Mouse (Mus musculus) intestine, postnatal 0 days (tissue): ENCODE data around the gene Uqcr10. TPM values are rescaled to one million over a fixed set of nuclear protein-coding genes. Genes with fewer than 3 reads are reported as not detected.
"Not testable (repeated sequence)": the region's sequence is repeated elsewhere in the genome, so short reads cannot be mapped to it uniquely, and the experiment has no call there.

ENCODE experiments used
- ATAC-seq: fragments of 200-750 bp; cut with Nextera tagmentation; 2 replicates; pipeline ENCODE4 v1.8.0; 2017; ENCODE audit warnings: mild to moderate bottlenecking, moderate TSS enrichment, moderate library complexity
- H3K27ac ChIP-seq: fragments of 300-500 bp; sonication (generic); 2 replicates; pipeline ENCODE4 v1.5.1; 2014; ENCODE audit warnings: mild to moderate bottlenecking, low read depth, low read length, moderate library complexity
- H3K27me3 ChIP-seq: fragments of 300-500 bp; sonication (generic); replicated peaks from 2 replicates; pipeline ENCODE4 v1.6.1; 2014; ENCODE audit warnings: low read length, mixed read lengths; ENCODE audit not compliant: control insufficient read depth, insufficient read depth
- H3K36me3 ChIP-seq: fragments of 300-500 bp; sonication (generic); 2 replicates; pipeline ENCODE4 v1.6.1; 2014; ENCODE audit warnings: mild to moderate bottlenecking, moderate library complexity; ENCODE audit not compliant: control insufficient read depth, insufficient read depth
- H3K4me1 ChIP-seq: fragments of 300-500 bp; sonication (generic); replicated peaks from 2 replicates; pipeline ENCODE4 v1.6.1; 2014; ENCODE audit warnings: antibody characterized with exemption, low read length, mixed read lengths; ENCODE audit not compliant: control insufficient read depth, insufficient read depth
- H3K4me2 ChIP-seq: fragments of 300-500 bp; sonication (generic); replicated peaks from 2 replicates; pipeline ENCODE4 v1.6.1; 2014; ENCODE audit warnings: low read depth, mild to moderate bottlenecking, moderate library complexity
- H3K4me3 ChIP-seq: fragments of 300-500 bp; sonication (generic); 2 replicates; pipeline ENCODE4 v1.5.1; 2014; ENCODE audit warnings: low read depth, low read length
- H3K9ac ChIP-seq: fragments of 300-500 bp; sonication (generic); 2 replicates; pipeline ENCODE4 v1.6.1; 2014; ENCODE audit warnings: mild to moderate bottlenecking, low read depth, low read length
- H3K9me3 ChIP-seq: fragments of 300-500 bp; sonication (generic); 2 replicates; pipeline ENCODE4 v1.6.1; 2016; ENCODE audit warnings: mixed run types; ENCODE audit not compliant: control insufficient read depth
- CTCF ChIP-seq: sonication (generic); IDR thresholded peaks from 2 replicates; pipeline ENCODE4 v1.5.1; 2016; ENCODE audit warnings: low read depth, mild to moderate bottlenecking, control low read depth, antibody characterized with exemption, moderate library complexity
- WGBS: fragments of 180-500 bp; shearing (Covaris S2); extraction: QIAGEN DNeasy Blood & Tissue Kit; methylation state at CpG from one replicate; pipeline ENCODE4 v1.1.7; 2014; 5-methylcytosine and 5-hydroxymethylcytosine counted together
- polyA plus RNA-seq: library from polyadenylated mRNA; unstranded; fragments of >200 nt; fragmentation: Nextera tagmentation; extraction: Ambion mirVana; gene quantifications from 2 replicates; pipeline ENCODE4 v1.2.1, GENCODE M21; 2015

Gene Uqcr10
- polyA plus RNA-seq, 1 experiment from 2014 or later = 1,847 TPM

GRCm38 (mm10) chr11:4712822-4713221, 8.7 kb upstream of the Uqcr10 start:
- Histone ChIP-seq H3K9ac (no peak overlapping the region), H3K4me1 (no peaks in the 10 kb centered on the region), H3K27me3 (no peaks in the 10 kb centered on the region), H3K4me3 (no peak overlapping the region), H3K27ac (no peak overlapping the region), H3K36me3 (no peaks in the 10 kb centered on the region), H3K4me2 (no peak overlapping the region), H3K9me3 (no peaks in the 10 kb centered on the region)
- no peak for ATAC-seq
- no peak for TF ChIP-seq CTCF

GRCm38 (mm10) chr11:4710188-4710587, 6.0 kb upstream of the Uqcr10 start:
- H3K9ac ChIP-seq, H3K4me2 ChIP-seq, H3K27me3 ChIP-seq, H3K27ac ChIP-seq, H3K9me3 ChIP-seq, H3K4me3 ChIP-seq, H3K4me1 ChIP-seq, ATAC-seq, H3K36me3 ChIP-seq: not testable (repeated sequence)
- WGBS = 67% methylated on average over 4 of the region's 4 CpGs

- Histone ChIP-seq H3K4me1 (0 out of 2 replicates have a peak, but pooled peaks cover 4% of the 10 kb centered on the region), H3K36me3 (peaks cover 14% of the 10 kb centered on the region), H3K4me3 (peak overlapping the region; percentile 84), H3K9ac (peak overlapping the region; percentile 82), H3K4me2 (peak overlapping the region; percentile 86), H3K9me3 (no peaks in the 10 kb centered on the region), H3K27me3 (no peaks in the 10 kb centered on the region), H3K27ac (0 out of 2 replicates have a peak overlapping the region, but pooled peaks have one; percentile 36)
- no peak for TF ChIP-seq CTCF
- ATAC-seq = no peak
- 5% methylated on average over 4 of the region's 4 CpGs for WGBS
Observed at GRCm38 (mm10) chr11:4705178-4705577, 1.0 kb upstream of the Uqcr10 start.

DNA sequence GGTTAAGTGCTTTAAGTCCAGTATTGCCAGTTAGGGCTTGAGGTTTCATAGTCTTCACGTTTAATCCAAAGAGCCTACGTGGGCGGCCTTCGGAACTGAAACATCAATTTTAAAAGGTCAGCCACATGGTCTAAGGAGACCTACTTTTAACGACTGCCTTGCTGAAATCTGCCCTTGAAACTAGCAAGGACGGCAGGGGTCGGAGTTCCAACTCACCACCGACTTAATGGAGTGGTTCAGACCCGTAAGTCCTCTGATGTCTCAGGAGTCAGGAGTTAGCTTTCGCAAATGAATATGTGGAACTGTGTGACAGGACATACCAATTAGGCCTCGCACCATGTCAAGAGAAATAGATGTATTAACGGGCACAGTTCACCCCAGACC, 462 bp downstream of the Uqcr10 start:
- 2% methylated on average over 12 of the region's 12 CpGs for WGBS
- peak; percentile 9 for ATAC-seq
- H3K9me3 ChIP-seq = no peaks in the 10 kb centered on the region
- H3K9ac ChIP-seq = peak overlapping the region; percentile 82
- H3K4me1 ChIP-seq = 0 out of 2 replicates have a peak, but pooled peaks cover 4% of the 10 kb centered on the region
- H3K36me3 ChIP-seq = peaks cover 14% of the 10 kb centered on the region
- H3K4me2 ChIP-seq = peak overlapping the region; percentile 86
- TF ChIP-seq CTCF = no peak
- H3K27me3 ChIP-seq = no peaks in the 10 kb centered on the region
- peak overlapping the region; percentile 84 for H3K4me3 ChIP-seq
- peak overlapping the region; percentile 79 for H3K27ac ChIP-seq

DNA sequence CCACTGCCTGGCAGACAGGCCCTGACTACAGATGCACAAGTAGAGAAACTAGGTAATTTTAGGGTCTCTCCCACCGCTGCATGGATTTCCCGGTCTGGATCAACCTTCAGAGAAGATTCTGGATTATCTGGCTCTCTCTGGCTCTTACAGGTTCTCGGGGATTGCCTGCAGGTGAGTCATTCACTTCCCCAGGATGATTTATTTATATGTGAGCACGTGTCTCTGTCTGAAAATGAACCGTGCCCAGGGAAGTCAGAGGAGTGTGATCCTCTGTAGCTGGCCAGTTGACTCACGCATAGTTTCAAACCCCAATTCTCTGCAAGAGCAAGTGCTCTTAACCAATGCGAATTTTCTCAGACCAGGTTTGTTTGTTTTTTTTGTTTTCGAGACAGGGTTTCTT, 3.4 kb downstream of the Uqcr10 start:
- no peak for ATAC-seq
- 71% methylated on average over 8 of the region's 8 CpGs for WGBS

DNA sequence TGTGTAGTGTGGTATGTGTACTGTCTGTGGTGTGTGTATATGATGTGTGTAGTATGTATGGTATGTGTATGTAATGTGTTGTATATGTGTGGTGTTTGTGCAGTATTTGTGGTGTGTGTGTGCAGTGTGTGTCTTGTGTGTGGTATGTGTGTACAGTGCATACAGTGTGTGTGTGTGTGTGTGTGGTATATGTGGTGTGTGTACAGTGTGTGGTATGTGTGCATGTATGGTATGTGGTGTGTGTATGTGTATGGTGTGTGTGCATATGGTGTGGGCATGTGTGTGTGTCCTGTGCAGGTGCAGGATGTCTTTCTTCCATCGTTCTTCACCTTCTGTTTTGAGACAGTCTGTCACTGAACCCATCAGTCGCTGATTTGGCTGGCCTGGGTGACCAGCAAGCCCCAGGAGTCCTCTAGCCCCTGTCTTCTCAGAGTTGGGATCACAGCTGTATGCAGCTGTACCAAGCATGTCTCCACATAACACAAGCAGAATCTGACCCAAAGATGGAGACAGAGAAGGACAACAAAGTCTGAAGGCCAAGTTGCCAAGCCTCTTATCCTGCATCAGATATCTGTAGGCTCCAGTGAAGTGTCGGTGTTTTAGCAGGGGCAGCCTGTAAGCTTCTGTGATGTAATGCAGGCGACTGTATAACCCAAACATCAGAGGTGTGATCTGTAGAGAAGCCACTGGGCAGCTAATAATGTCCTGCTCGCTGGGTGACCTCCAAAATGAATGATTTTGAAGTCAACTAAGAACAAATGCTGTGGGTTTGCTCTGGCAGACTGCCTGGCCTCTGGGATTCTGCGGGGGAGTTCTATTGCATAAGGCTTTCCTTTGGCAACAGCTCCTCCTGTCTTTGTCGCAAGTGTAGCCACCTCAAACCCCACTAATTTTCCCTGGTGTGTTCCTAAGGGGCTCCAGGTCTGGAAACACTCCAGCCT, 6.8 kb downstream of the Uqcr10 start:
- peak; percentile 55 for TF ChIP-seq CTCF
- WGBS = 42% methylated on average over 7 of the region's 7 CpGs
- H3K9ac ChIP-seq = no peak overlapping the region
- ATAC-seq = no peak
- H3K4me2 ChIP-seq = no peak overlapping the region
- no peaks in the 10 kb centered on the region for H3K9me3 ChIP-seq
- H3K4me3 ChIP-seq = no peak overlapping the region
- no peak overlapping the region for H3K27ac ChIP-seq
- peaks cover 14% of the 10 kb centered on the region for H3K36me3 ChIP-seq
- no peaks in the 10 kb centered on the region for H3K27me3 ChIP-seq
- no peaks in the 10 kb centered on the region for H3K4me1 ChIP-seq

More for the DNA sequence above, 3.4 kb downstream of the Uqcr10 start:
- Histone ChIP-seq H3K4me3 (no peak overlapping the region), H3K9me3 (no peaks in the 10 kb centered on the region), H3K27me3 (no peaks in the 10 kb centered on the region), H3K27ac (no peak overlapping the region; the same call in 1 of the 2 replicates), H3K4me2 (no peak overlapping the region), H3K36me3 (peaks cover 14% of the 10 kb centered on the region), H3K9ac (no peak overlapping the region), H3K4me1 (0 out of 2 replicates have a peak, but pooled peaks cover 4% of the 10 kb centered on the region)
- TF ChIP-seq CTCF = no peak
